Mouse (Mus musculus) thymus, adult 2 months (tissue): ENCODE results near the gene Cflar. TPM values are rescaled to one million over a fixed set of nuclear protein-coding genes. Genes with fewer than 3 reads are reported as not detected.

Experiments
- DNase-seq: peaks from one replicate; pipeline ENCODE4 v3.0.0; 2021
- H3K27ac ChIP-seq: fragments of 200-500 bp; 2 replicates; pipeline ENCODE4 v1.5.1; 2012; ENCODE audit warnings: low read length, control low read depth; ENCODE audit not compliant: control insufficient read depth, insufficient read depth
- H3K27me3 ChIP-seq: fragments of 200-500 bp; 2 replicates; pipeline ENCODE4 v1.6.1; 2012; ENCODE audit warnings: mild to moderate bottlenecking, low read length, moderate library complexity, mixed read lengths; ENCODE audit not compliant: control insufficient read depth, insufficient read depth
- H3K36me3 ChIP-seq: fragments of 200-500 bp; 2 replicates; pipeline ENCODE4 v1.6.1; 2012; ENCODE audit warnings: mild to moderate bottlenecking, low read length, moderate library complexity; ENCODE audit not compliant: control insufficient read depth, insufficient read depth
- H3K4me1 ChIP-seq: fragments of 200-500 bp; replicated peaks from 2 replicates; pipeline ENCODE4 v1.6.1; 2012; ENCODE audit warnings: low read length; ENCODE audit not compliant: control insufficient read depth, insufficient read depth
- H3K4me3 ChIP-seq: fragments of 200-500 bp; 2 replicates; pipeline ENCODE4 v1.5.1; 2012; ENCODE audit warnings: mild to moderate bottlenecking, low read length, control low read depth, moderate library complexity; ENCODE audit not compliant: control insufficient read depth, insufficient read depth
- CTCF ChIP-seq: fragments of 200-500 bp; IDR thresholded peaks from 2 replicates; pipeline ENCODE4 v1.5.1; 2012; ENCODE audit warnings: mild to moderate bottlenecking, control low read depth, low read length, moderate library complexity, borderline replicate concordance; ENCODE audit not compliant: control insufficient read depth, poor library complexity, insufficient read depth; ENCODE audit errors: extremely low read depth
- POLR2A ChIP-seq: fragments of 200-500 bp; IDR thresholded peaks from 2 replicates; pipeline ENCODE4 v1.6.1; 2012; ENCODE audit warnings: mild to moderate bottlenecking, low read length, control low read depth, moderate library complexity; ENCODE audit not compliant: control insufficient read depth, poor library complexity, insufficient read depth; ENCODE audit errors: extremely low read depth
- WGBS: fragments of 180-500 bp; shearing (Covaris S2); methylation state at CpG from one replicate; pipeline ENCODE4 v1.1.7; 2018; 5-methylcytosine and 5-hydroxymethylcytosine counted together
- polyA plus RNA-seq: library from polyadenylated mRNA; depleted of rRNA; stranded (reverse); fragments of >200 nt; gene quantifications from 2 replicates; pipeline ENCODE4 v1.2.3, GENCODE M21; 2012; rRNA removed

The Cflar gene
- polyA plus RNA-seq, 1 experiment: 83.9 TPM

- Histone ChIP-seq H3K36me3 (peaks cover 7% of the 10 kb centered on the region), H3K4me3 (peak overlapping the region; percentile 32), H3K4me1 (peaks cover 10% of the 10 kb centered on the region), H3K27me3 (no peaks in the 10 kb centered on the region), H3K27ac (peak overlapping the region; percentile 81)
- WGBS: 63% methylated on average over 8 of the region's 8 CpGs
- TF ChIP-seq POLR2A: no peak
- no peak for TF ChIP-seq CTCF
- no peak for DNase-seq
Measured at GRCm38 (mm10) chr1:58801558-58802285, 90.4 kb downstream of the Cflar start.

GRCm38 (mm10) chr1:58802322-58803273 lies 91.3 kb downstream of the Cflar start:
- H3K4me3 ChIP-seq: peak overlapping the region; percentile 60
- peak overlapping the region; percentile 81 for H3K27ac ChIP-seq
- no peaks in the 10 kb centered on the region for H3K27me3 ChIP-seq
- H3K36me3 ChIP-seq: peaks cover 7% of the 10 kb centered on the region
- peak; percentile 90 for DNase-seq
- TF ChIP-seq CTCF: peak; percentile 85; the same call in 1 of the 2 replicates
- TF ChIP-seq POLR2A: 0 out of 2 replicates have a peak, but pooled peaks have one; percentile 32
- WGBS: 6% methylated on average over 18 of the region's 18 CpGs
- peaks cover 13% of the 10 kb centered on the region for H3K4me1 ChIP-seq

DNA sequence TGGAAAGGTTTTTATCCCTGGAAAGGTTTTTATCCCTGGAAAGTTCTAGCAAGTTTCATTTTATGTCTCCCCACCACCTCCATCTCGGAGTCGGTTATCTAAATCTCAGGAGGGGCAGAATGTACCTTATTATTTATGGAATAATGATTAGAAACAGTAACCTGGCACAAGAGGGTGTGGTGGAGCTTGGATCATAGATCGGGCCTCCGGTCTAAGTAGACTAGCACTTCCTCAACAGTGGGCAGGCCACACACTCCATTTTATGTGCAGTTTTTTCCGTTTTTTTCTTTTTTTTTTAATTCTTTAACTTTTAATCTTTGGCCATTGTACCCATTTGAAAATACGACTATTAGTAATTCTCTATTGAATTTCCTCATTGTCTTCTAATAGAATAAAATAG lies 92.2 kb downstream of the Cflar start:
- peak overlapping the region; percentile 81 for H3K27ac ChIP-seq
- peaks cover 12% of the 10 kb centered on the region for H3K4me1 ChIP-seq
- DNase-seq: no peak
- 23% methylated on average over 6 of the region's 6 CpGs for WGBS
- no peaks in the 10 kb centered on the region for H3K27me3 ChIP-seq
- H3K36me3 ChIP-seq: peaks cover 6% of the 10 kb centered on the region
- peak overlapping the region; percentile 51; the same call in 1 of the 2 replicates for H3K4me3 ChIP-seq
- TF ChIP-seq CTCF (no peak), POLR2A (no peak)

DNA sequence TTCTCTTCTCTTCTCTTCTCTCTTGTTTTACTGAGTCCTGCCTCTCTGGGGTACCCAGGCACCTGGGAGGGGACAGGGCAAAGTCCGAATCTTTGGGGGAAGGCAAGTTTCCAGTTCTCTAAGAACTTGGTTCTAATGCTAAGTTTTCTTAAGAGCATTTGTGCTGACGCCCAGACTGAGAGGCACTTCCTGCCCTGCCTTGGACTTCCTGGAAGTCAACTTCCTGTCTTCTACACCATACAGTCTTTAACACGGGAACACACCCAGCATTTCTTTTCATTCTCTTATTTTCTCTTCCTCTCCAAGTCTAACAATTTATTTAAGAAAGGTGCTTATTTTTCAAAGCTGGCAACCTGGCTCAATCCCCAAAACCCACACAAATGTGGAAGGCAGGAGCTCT lies 95.3 kb downstream of the Cflar start:
- H3K4me3 ChIP-seq: no peak overlapping the region
- TF ChIP-seq POLR2A (no peak), CTCF (no peak)
- 36% methylated on average over 3 of the region's 3 CpGs for WGBS
- DNase-seq: peak; percentile 33
- no peaks in the 10 kb centered on the region for H3K36me3 ChIP-seq
- H3K27ac ChIP-seq: peak overlapping the region; percentile 61; the same call in 1 of the 2 replicates
- H3K27me3 ChIP-seq: no peaks in the 10 kb centered on the region
- H3K4me1 ChIP-seq: peaks cover 12% of the 10 kb centered on the region

Other genes starting within 250 kb of the Cflar start
- gene Orc2, start 206.4 kb upstream of the Cflar start, polyA plus RNA-seq: 22.9 and 28.1 TPM in 2 replicates
- gene Fam126b, start 125.2 kb upstream of the Cflar start, polyA plus RNA-seq: 2.4 and 2.7 TPM in 2 replicates
- gene Ndufb3, start 125.1 kb upstream of the Cflar start, polyA plus RNA-seq: 34.6 and 45.2 TPM in 2 replicates
- 0.16 and 0.37 TPM in 2 replicates for gene Als2cr12, start 15.5 kb upstream of the Cflar start, polyA plus RNA-seq
- gene Casp8, start 83.9 kb downstream of the Cflar start, polyA plus RNA-seq: 12.0 and 12.3 TPM in 2 replicates